Mouse (Mus musculus): ENCODE data around the gene Ttc39b.

GRCm38 (mm10) chr4:83311481-83311880 is 12.6 kb downstream of the Ttc39b start:
- no peak for TF ChIP-seq CTCF (IDR thresholded peaks at IDR 0.05; ENCODE audit: extremely low read depth, insufficient read depth, insufficient read length, insufficient replicate concordance)
- TF ChIP-seq POLR2A (IDR thresholded peaks at IDR 0.05; ENCODE audit: low read depth, low read length): no peak

All from spleen, adult 2 months (tissue).